Mouse (Mus musculus): ENCODE measurements around the gene Ntn1.

Gene Ntn1

DNA sequence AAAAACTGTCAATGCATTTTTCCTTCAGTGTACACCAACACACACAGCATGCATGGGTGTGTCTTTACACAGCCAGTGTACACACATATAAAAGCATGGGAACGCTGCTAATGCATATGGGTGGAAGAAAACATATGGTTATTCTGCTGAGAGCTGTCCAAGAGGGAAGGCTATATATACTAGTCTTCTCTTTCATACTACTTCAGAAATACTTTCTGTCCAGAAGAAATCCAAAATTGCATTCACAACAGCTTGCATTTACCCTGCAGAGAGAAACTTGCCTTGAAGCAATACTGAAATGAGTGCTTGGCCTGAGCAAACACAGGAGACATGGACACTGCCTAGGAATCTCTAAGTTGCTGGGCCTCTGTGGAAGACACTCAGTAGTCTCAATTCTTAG, 18.8 kb downstream of the Ntn1 start:
- DNase-seq (ENCODE audit: low spot score) = no peak

- DNase-seq (ENCODE audit: low spot score) = no peak
These were observed 19.3 kb downstream of the Ntn1 start for GRCm38 (mm10) chr11:68381318-68381717.

DNA sequence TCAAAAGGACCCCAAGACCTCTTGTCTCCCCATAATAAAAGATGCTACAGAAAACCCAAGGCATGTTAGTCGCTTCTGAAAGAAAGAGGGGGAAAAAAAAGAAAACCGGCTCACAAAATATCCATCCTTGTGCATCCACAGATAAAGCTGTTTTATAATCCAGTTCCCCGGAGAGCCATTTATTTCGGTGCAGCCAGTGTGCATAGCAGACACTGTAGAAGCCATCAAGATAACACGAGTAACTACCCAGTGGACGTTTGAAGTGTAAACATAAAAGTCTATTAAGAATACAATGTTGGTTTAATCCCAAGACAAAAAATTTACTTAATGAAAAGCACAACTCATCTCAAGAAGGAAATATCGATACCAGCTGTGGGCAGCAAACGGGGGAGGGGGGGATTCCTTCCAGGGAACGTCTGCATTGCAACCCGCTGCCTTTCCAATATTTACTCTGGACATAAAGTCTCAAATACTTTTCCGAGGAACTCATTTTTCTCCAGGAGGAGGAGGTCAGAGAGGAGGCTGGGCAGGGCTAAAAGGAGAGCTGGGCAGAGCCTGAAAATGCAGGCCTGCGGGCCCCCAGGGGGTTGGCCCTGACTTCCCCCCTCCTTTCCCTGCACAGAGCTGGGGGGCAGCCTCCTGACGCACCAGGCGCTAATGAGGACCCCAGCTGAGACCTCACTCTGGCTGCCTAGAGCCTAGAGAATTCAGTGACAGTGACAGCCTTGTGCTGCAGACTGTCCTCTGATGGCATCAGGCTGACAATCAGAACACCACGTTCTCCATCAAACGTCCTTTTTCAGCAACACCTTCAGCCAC, 21.5 kb downstream of the Ntn1 start:
- DNase-seq (ENCODE audit: low spot score) = no peak

GRCm38 (mm10) chr11:68378419-68378818, 22.2 kb downstream of the Ntn1 start:
- no peak for DNase-seq (ENCODE audit: low spot score)

DNA sequence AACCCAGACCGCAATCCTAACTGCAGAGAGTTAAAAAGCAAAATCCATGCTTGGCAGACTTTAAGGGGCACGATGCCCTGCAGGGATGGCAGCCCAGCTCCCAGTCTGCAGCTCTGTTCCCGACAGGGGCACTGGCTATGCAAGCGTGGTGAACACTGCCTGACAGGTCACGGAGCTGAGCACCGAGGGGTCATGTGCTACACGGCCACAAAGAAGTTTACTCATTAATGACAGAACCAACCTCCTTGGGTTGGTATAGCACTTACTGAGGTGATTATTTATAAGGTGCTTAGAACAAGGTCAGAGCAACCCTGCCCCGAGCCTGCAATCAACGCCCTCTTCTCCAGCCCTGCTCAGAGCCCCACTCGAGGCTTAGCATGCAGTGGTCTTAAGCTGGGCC, 27.5 kb downstream of the Ntn1 start:
- DNase-seq (ENCODE audit: low spot score) = no peak

- DNase-seq (ENCODE audit: low spot score) = no peak
These were observed 29.0 kb downstream of the Ntn1 start for GRCm38 (mm10) chr11:68371609-68372008.

GRCm38 (mm10) chr11:68356901-68357300, 43.7 kb downstream of the Ntn1 start:
- DNase-seq (ENCODE audit: low spot score) = no peak

DNA sequence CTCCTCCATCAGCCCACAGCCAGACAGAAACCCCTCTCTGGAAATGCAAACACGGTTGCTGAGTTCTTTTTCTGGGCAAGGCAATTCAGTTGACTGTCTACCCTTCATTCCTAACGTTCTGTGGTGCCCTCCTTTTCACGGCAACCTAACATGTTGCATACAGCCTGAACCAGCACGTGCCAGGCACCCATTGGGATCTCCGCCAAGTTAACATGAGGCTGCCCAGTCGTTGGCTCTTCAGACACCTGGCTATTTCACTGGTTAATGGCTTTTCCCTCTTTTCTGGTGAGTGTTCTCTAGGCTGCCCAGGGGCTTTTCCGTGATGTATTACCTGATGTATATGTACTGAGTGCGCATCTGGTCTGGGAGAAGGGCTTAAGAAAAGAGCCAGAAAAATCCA, 45.1 kb downstream of the Ntn1 start:
- DNase-seq (ENCODE audit: low spot score) = no peak

- DNase-seq (ENCODE audit: low spot score) = no peak
These were observed 45.8 kb downstream of the Ntn1 start for GRCm38 (mm10) chr11:68354848-68355247.

DNA sequence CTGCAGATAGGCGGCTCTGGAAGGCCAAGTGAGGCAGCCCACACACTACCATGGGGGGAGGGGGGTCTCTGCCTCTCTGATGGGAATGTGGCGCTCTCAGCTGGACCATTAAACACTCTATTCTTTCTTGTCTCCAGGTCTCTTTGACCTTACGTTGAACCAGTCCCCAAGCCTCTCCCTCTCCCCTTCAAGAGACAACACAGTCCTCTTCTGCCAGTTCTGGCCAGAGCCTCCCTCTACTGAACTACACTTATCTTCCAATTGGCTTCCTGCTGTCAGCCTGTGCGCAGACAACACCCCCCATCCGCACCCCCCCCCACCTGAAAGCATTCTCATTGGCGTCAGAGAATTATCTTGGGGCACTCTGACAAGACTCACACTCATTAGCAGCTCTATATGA, 48.4 kb downstream of the Ntn1 start:
- no peak for DNase-seq (ENCODE audit: low spot score)

GRCm38 (mm10) chr11:68348851-68349250, 51.8 kb downstream of the Ntn1 start:
- DNase-seq (ENCODE audit: low spot score) = no peak

GRCm38 (mm10) chr11:68348083-68348482, 52.5 kb downstream of the Ntn1 start:
- DNase-seq (ENCODE audit: low spot score) = no peak

DNA sequence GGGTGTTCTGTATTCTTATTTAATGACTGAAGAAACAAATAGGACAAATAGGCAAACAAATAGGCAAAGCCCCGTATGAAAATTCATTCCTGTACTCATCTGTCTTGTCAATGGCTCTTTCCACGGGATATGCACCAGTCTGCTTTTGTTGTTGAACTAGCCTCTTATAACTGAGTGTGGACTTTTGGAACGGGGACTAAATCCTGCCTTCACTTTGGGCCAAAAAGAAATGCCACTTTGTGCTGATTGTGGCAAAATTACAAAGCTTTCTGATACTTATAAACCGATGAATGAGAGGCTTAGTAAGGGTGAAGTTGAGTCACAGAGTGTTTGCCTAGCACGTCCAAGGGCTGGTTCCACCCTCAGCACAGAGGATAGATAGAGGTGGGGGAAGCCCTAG, 53.1 kb downstream of the Ntn1 start:
- DNase-seq (ENCODE audit: low spot score) = no peak

GRCm38 (mm10) chr11:68346099-68346498, 54.5 kb downstream of the Ntn1 start:
- DNase-seq (ENCODE audit: low spot score) = no peak

- DNase-seq (ENCODE audit: low spot score) = no peak
These were observed 56.4 kb downstream of the Ntn1 start for GRCm38 (mm10) chr11:68344221-68344620.

GRCm38 (mm10) chr11:68342761-68343160, 57.9 kb downstream of the Ntn1 start:
- DNase-seq (ENCODE audit: low spot score) = no peak

- no peak for DNase-seq (ENCODE audit: low spot score)
These were observed 58.6 kb downstream of the Ntn1 start for GRCm38 (mm10) chr11:68342003-68342400.

- no peak for DNase-seq (ENCODE audit: low spot score)
These were observed 59.3 kb downstream of the Ntn1 start for GRCm38 (mm10) chr11:68341111-68342002.

DNA sequence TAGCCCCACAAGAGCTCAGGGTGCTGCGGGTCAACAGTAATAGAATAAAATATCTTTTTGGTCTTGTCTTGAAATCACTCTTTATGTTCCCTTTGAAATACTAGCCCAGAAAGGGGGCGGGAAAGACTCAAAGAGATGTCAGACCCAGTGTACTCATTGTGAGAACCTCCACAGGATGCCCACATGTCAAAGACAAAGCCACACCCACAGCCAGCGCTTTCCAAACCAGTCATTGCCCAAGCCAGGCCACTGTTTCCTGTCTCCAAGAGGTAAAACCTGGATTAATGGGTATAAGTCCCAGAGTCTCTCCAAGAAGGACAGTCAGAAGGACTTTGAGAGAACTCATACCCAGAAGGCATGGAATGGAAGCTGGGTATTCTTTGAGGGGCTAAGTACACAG, 60.3 kb downstream of the Ntn1 start:
- DNase-seq (ENCODE audit: low spot score) = no peak

- no peak for DNase-seq (ENCODE audit: low spot score)
These were observed 60.8 kb downstream of the Ntn1 start for GRCm38 (mm10) chr11:68339856-68340255.

GRCm38 (mm10) chr11:68339331-68339730, 61.3 kb downstream of the Ntn1 start:
- DNase-seq (ENCODE audit: low spot score) = no peak

DNA sequence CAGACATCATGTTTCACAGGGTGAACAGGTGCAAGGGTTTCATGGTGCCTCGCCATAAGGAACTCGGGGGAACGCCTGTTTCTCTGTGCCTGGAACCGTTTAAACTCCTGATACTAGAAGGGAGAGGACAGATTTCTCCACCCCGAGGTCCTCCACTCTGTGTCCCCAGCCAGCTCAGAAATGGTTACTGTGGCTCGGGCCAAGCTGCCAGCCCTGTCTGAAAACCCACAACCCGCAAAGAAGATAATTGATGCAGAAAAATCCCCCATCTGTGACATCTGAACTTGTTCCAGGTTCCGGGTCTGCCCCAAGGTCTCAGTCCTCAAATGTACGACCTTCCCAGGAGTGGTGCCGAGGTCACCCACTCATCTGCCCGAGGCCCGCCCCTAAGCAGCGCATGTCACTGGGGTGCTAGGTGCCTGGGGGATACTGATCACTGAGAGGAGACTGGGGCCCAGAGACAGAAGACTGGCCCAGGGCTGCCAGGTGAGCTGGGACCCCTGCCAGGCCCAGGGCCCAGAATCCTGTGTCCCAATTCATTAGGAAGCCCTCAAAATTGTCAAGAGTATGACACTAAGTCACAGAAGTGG, 68.9 kb downstream of the Ntn1 start:
- no peak for DNase-seq (ENCODE audit: low spot score)

GRCm38 (mm10) chr11:68331117-68331437, 69.5 kb downstream of the Ntn1 start:
- DNase-seq (ENCODE audit: low spot score) = no peak
